Mouse (Mus musculus) frontal cortex, postnatal 14 days (tissue): Measurements from ENCODE around the gene Ralb.

Experiments used
- DNase-seq, 2 experiments: peaks; one replicate each; pipeline ENCODE4 v3.0.0; 2022; ENCODE audit warnings: low spot score in 2 of 2

The Ralb gene

GRCm38 (mm10) chr1:119450651-119451345 is 53.8 kb downstream of the Ralb start:
- DNase-seq, result no peak

GRCm38 (mm10) chr1:119446753-119447283 is 57.8 kb downstream of the Ralb start:
- DNase-seq, result no peak

- no peak for DNase-seq
Measured at GRCm38 (mm10) chr1:119443591-119444350, 60.8 kb downstream of the Ralb start.

GRCm38 (mm10) chr1:119442901-119443300 is 61.7 kb downstream of the Ralb start:
- no peak for DNase-seq

- no peak for DNase-seq
Measured at GRCm38 (mm10) chr1:119438105-119438637, 66.4 kb downstream of the Ralb start.

- no peak for DNase-seq
Measured at GRCm38 (mm10) chr1:119437401-119437800, 67.2 kb downstream of the Ralb start.

- DNase-seq, result no peak
Measured at GRCm38 (mm10) chr1:119424141-119424860, 80.3 kb downstream of the Ralb start.

- peak in 1 of 2 experiments; percentile 25 for DNase-seq
Measured at GRCm38 (mm10) chr1:119423510-119423909, 81.1 kb downstream of the Ralb start.

- no peak for DNase-seq
Measured at GRCm38 (mm10) chr1:119422460-119423015, 82.1 kb downstream of the Ralb start.

- DNase-seq, result peak in 1 of 2 experiments; percentile 26
Measured at GRCm38 (mm10) chr1:119421576-119422421, 82.8 kb downstream of the Ralb start, which contains the start of gene Inhbb. Gene Inhbb (minus strand): TSS chr1:119422248.

- no peak for DNase-seq
Measured at GRCm38 (mm10) chr1:119420984-119421575, 83.5 kb downstream of the Ralb start.
